Mouse (Mus musculus) large intestine, adult 2 months (tissue): ENCODE data around the gene Mical3. TPM values are rescaled to one million over a fixed set of nuclear protein-coding genes. Genes with fewer than 3 reads are reported as not detected.

Experiments used
- DNase-seq: peaks from one replicate; pipeline ENCODE4 v3.0.0-alpha.2; 2012; ENCODE audit warnings: low read depth, low spot score
- WGBS: fragments of 180-500 bp; shearing (Covaris S2); methylation state at CpG from one replicate; pipeline ENCODE4 v1.1.7; 2018; 5-methylcytosine and 5-hydroxymethylcytosine counted together
- polyA plus RNA-seq: library from polyadenylated mRNA; depleted of rRNA; stranded (reverse); fragments of >200 nt; gene quantifications from 2 replicates; pipeline ENCODE4 v1.2.3, GENCODE M21; 2012

Mical3 gene
- polyA plus RNA-seq, 1 experiment: 8.1 TPM

DNA sequence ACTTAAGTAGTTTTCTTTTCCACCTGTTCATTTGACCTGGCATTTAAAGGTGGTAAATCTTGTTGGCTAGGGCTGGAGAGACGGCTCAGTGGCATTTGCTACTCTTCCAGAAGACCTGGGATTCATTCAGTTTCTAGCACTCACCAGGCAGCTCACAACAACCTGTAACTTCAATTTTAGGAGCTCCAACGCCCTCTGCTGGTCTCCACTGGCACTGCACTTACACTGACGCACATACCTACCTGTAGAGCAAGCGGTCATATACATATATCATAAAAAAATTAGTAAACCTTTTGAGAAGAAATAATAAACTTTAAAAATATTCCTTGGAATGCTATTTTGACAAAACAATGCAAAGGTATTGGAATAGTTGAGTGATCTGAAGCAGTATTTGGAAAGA is 13.7 kb downstream of the Mical3 start:
- DNase-seq: no peak

DNA sequence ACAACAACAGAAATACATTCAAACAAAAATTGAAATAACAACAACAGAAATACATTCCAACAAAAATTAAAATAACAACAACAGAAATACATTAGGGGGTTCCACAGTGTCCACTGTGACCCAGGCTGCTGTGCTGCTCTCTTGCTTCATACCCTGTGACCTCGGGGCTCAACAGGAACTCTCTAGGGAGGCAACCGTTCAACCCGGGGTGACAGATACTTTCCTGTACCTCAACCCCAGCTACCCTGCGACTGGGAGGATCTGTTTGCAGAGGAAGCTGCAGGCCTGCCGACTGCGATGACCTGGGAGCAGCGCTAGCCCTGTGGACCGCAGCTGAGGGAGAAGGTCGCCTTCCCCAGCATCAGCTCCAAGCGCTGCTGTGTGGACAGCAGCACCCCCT is 14.4 kb downstream of the Mical3 start:
- WGBS: 35% methylated on average over 10 of the region's 10 CpGs
- DNase-seq: no peak

More for the DNA sequence above, 13.7 kb downstream of the Mical3 start:
- 73% methylated on average over 4 of the region's 4 CpGs for WGBS

DNA sequence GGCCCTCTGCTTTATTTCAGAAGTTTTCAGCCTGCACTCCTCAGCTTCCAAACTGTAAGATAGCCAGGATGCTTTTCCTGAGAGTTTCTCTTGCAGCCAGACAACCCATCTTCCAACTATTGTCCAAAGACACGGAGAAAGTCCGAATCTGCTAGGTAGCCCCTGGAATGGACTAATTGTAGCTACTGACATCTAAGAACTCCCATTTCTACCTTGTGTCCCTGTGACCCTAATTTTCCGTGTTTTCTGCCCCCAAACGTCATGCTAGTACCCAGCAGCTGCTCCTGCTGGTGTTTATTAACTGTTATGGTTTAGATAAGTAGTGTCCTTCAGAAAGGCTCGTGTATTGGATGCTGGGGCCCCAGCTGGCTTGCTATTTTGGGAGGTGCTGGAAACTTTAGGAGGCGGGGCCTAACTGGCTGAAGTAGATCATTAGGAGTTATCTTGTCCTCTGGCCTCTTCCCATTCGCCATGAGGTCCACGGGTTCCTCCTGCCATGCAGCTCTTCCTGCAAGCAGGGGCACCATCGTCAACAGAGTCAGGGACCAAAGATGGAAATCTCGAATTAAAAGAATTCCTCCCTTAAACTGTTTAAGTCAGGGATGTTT is 19.2 kb downstream of the Mical3 start:
- WGBS: 62% methylated on average over 10 of the region's 10 CpGs
- no peak for DNase-seq

DNA sequence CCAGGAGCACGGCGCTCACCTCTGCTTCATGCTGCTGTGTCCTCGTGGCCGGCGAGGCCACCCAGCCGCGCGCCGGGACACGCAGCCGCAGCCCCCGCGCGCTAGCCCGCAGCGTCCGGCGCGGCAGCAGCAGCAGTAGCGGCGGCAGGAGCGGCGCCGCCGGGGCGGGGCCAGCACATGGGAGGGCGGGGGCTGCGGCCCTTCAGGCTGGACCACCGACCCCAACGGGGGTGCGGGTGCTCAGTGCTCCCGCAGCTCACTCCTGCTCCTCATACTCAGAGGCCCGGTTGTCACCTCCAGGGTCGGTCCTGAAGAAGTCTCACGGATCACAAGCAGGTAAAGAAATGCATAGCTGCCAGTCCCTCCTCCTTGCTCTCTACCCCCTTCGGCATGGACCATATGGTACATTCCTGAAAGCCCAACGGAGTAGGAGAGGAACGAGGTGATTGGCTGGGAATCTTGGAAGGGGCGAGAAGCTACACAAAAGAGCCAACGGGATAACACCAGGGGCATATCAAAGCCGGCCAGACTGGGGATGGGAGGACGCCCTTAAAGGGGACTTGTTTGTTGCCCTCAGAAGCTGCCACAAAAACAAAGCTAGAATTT is 20.7 kb downstream of the Mical3 start:
- under 1% methylated on average over 41 of the region's 42 CpGs for WGBS

DNA sequence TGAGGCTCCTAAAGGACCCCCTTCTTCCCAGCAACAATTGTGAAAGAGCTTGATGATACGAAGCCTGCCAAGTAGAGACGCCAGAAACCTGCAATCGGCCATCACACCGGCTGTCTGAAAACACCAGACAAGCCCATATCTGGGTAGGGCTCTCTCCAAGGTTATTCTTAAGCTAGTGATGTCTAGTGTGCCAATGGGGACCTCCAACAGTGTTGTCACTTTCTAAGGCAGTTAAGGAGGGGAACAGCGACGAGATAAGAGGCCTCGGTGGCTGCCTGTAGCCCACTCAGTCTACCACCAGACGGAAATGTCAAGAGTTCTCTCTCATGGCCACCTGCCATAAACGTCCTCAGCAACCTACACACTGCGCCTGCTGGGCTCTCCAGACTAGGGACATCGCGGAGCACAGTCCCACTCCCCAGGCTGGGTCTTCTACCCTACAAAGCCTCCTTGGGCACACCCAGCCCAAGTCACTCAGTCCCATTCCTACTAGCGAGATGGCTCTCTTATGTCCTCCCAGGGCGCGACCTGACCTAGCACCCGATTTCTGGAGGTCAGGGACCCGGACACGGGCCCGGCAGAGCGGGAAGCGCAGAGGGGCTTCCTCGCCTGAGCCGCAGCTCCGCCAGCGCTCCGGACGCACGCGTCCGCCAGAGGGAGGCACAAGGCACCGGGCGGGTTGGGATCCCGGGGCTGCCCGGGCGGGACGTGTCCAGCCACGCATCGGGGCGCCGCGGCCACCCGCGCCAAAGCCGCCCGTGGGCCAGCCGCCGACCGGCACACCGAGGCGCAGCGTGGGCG is 21.4 kb downstream of the Mical3 start:
- 2% methylated on average over 51 of the region's 52 CpGs for WGBS

More for the DNA sequence above, 20.7 kb downstream of the Mical3 start:
- DNase-seq: peak; percentile 99

DNA sequence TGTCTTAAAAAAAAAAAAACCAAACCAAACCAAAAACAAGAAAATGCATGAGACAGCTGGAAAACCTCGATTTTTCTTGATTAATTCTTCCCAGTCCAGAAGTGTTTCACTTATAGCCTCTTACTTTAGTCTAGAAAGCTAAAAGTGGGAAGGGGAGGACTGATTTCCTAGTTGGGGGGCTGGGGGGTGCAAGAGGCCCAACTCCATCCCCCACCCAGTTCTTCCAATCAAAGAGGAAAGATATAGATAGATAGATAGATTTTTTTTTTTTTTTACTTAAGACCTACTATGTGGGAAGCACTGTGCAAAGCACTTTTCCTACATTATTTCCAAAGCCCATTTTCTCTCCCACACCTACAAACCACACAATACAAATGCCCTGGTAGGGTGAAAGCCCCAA is 22.7 kb downstream of the Mical3 start:
- no peak for DNase-seq
- WGBS: 75% methylated on average over 1 of the region's 1 CpGs

More for the DNA sequence above, 21.4 kb downstream of the Mical3 start:
- no peak for DNase-seq

DNA sequence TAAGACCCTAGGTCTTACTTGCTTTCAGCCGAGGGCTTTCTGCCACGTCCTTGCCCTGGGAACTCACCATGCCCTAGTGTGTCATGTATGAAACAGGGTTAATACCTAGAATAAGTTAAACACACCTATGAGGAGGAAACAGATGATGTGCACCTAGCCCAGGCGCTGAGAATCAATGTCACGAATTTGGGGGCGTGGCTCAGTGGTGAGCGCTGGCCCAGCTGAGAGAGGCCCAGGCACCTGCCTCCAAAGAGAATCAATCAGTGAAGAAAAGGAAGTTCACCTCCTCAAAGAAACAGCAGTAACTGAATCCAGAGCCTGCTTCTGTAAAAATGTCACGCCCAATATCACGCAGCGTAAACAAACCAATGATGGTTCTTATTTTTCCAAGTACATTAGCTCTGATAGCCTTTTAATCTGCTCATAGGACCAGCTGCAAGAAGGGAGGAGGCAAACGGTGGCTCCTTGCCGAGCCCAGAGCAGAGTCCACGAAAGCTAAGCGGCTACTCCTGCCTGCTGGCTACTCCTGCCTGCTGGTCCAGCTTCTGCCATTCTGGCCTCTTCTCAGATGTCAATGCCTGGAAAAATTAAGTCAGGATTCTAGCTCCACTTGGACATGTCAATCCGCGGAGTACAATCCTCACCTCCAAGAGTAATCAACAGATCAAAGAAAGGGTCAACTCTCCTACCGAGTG is 23.9 kb downstream of the Mical3 start:
- DNase-seq: no peak
- WGBS: 56% methylated on average over 16 of the region's 16 CpGs

DNA sequence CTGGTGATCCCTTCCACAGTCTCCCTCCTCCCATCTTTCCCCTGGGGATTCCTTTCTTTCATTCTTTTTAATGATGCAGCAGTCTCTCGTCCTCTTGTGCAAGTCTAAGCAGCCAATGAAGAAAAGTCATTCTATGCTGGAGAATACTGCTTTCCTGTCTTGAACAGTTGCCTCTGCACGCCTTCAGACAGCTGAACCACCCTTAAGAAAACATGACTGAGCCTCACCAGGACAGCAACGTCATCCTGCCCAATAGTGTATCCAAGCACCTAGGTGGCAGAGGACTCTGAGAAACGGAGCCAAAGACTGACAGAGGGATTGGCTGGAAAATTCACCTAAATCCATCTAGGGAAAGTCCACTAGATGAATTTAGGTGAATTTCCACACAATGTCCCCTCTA is 25.1 kb downstream of the Mical3 start:
- DNase-seq: no peak
- 77% methylated on average over 4 of the region's 4 CpGs for WGBS

DNA sequence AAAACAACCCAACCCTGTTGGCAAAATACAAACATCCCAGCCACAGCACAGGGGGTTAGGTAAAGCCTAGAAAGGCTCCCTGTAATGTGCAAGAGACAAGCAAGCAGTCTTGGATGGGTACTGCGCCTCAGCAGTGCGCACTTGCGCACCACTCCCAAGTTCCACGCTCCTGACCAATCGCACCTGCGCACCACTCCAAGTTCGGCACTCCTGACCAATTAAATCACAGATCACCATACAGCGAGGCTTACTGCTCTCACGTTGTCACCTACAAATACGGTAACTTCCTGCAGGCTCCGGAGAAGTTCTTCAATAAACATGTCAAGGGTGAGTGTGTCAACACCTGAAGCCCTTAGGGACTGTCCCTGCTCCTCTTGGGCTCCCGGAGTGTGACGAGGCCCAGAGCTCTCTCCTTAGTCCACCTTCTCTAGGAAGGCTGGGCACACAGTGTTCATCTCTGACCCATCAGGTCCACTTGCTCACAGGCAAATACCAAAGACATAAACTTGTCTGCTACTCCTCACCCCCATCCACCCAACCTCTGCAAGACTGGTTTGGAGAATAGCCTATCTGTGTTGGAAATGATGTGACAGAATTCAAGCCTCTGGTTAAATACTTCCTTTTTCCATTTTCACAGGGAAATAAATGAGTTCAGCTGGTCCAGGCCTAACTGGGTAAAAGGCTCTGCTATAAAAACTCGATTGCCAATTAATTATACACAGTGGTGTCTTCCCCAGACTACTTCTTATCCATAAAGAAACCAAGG is 27.2 kb downstream of the Mical3 start:
- 68% methylated on average over 14 of the region's 14 CpGs for WGBS
- DNase-seq: no peak

DNA sequence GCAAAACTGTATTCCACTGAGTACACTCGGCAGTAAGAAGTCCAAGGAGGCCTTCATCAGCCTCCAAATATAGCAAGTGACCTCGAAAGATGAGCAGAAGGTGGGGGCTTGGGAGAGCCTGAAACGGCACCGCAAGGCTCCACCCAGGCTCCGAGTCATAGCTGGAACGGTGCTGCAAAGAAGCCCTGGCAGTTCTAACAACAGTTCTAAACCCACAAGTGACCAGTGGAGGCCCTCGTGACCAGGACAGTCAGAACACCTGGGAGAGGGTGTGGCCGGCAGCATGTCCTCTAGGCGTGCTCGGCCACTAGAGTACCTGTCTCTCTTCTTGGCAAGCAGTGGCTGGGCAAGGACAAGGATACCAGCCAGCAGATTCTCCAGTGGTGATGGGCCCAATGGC is 27.9 kb downstream of the Mical3 start:
- DNase-seq: no peak
- WGBS: 56% methylated on average over 10 of the region's 10 CpGs

DNA sequence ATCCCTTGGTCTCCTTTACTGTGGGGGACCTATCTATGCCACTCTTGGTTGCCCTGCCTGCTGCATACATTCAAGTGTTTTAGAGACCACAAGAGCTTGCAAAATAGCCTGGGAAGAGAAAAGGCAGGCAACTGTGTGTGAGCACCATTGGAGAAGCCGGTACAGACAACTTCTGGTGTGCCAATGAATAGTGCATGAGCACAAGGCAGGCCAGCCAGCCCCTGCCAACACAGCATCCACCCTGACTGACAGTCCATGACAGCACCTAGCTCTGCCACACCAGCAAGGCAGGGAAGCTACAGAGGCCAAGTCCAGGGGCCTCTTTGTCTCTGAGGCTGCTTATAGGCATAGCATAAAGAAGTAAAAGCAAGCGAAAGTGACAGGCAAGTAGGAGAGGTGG is 28.7 kb downstream of the Mical3 start:
- WGBS: 88% methylated on average over 2 of the region's 2 CpGs
- no peak for DNase-seq

DNA sequence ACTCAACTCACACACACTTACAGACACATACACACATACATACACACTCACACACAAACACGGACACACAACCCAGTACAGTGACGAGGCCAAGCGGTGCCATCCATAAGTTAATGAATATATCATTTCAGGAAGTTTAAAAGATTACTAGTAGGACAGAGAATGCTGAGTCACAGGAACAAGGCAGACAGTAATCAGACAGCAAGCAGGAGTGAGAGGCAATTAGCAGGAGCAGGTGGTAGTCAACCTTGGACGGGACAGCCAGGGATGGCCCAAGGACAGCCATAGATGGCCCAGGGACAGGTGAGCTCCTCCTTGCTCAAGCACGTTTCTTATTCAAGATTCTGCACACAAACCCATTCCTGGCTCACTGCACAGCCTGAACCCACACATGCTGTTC is 29.6 kb downstream of the Mical3 start:
- no peak for DNase-seq
- 28% methylated on average over 5 of the region's 5 CpGs for WGBS

DNA sequence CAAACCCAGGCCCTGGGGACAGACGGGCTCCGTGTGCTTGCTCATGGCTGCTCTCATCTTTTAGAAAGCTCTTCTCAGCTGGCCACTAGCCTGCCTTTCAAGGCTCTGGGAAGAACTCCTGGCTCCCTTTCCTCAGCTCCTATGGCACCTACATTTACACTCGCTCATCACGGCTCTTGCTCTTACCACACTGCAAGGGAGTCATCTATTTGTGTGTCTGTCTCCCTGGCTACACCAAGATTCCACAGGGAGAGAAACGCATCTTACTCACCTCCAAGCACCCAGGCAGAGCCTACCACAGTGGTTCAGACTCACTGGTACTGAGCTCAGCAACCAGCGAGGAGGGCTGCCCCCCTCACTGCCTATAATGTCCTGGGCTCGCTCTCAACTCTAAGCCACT is 31.0 kb downstream of the Mical3 start:
- 80% methylated on average over 7 of the region's 7 CpGs for WGBS
- DNase-seq: no peak

DNA sequence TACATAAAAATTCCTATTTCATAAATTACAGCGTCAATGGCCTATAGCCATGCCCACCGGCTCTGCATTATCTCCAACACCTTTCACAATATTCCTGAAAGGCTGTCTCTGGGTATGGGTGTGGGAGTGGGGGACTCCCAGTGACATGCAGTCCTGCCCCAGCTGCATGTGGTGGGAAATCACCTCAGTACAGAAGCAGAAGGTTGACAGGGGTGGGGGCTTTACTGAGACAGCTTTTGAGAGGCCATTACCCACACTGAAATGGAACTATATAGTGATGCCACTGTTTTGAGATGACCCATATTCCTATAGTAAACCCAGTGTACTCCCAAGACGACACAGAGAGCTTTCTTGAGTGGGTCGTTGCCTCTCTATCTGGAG is 31.6 kb downstream of the Mical3 start:
- no peak for DNase-seq
- 81% methylated on average over 4 of the region's 4 CpGs for WGBS

DNA sequence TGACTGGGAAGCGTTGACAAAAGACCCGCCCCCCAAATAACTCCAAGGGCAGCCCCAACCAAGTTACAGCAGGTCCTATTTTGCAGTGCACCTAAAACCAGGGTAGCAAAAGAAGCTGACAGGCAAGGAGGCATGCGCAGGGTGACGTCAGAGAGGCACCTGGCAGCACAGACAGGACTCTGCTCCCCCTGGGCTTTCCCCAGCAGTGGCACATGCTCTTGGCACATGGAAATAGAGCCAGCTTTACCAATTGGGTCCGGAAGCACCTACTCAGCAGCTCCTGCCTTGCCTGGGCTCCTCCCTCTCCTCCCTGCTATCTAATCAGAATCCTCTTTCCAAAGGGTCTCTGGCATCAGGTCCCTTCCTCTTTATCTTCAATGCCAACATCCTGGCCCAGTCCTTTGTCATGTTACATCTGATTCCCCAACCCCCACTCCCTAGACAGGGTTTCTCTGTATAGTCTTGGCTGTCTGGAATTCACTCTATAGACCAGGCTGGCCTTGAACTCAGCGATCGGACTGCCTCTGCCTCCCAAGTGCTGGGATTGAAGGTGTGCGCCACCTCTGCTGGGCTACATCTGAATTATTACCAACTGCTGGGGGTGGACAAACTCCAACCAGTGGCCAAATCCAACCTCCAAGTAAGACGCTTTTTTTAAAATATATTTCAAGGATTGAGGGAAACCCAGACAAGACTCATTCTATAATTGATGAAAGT is 32.1 kb downstream of the Mical3 start:
- WGBS: 77% methylated on average over 9 of the region's 9 CpGs
- DNase-seq: no peak

DNA sequence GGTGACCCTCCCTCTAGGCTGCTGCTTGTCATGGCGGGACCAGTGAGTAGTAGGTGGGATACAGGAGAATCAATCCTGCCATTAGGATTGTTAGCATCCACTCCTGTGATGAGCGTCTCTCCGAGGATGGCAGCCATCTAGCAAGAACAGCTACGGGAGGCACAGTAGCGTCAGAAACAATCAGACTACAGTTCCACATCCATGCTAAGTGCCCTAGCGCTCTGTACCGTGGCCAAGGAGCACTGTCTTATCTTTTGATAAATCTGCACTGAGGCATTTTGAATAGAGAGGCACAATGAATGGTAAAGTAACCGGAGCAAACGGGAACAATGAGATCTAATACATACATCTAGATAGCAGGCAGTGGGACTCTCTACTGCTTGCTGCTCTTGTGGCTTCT is 32.7 kb downstream of the Mical3 start:
- DNase-seq: no peak
- 74% methylated on average over 9 of the region's 9 CpGs for WGBS

DNA sequence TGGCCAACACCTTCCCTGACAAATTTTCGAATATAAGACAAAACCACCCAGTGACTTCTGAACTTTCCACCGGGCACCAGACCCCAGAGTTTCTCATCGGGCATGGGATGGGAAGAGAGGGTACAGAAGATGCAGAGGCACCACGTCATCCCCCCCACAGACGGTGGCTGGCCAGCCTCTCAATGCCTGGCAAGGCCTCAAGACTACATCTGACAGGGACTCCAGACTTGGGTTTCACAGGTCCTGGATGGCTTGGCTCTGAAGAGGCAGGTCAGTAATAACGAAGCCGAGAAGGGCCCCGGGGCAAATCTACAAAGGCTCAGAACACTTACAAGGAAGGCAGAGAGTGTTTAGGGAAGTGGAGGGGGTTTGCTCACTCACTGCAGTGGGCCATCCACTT is 33.9 kb downstream of the Mical3 start:
- DNase-seq: no peak
- WGBS: 82% methylated on average over 8 of the region's 8 CpGs

DNA sequence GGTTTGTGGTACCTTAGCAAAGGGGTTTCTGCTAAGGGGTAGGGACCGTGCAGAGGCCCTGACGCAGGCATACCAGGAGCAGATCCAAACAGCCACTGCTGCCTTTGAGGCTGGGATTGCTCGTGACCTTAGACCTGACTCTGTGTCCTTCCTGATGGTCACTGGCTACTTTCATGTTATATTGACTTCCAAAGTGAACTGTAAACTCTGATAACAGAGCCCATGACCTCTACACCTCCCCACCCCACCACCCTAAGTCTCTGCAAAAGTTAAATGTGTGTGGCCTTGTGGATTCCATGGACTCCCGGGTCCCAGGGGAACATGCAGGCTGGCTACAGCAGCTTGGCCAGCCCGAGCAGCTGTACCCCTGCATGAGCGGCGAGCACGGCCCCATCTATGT is 34.4 kb downstream of the Mical3 start:
- DNase-seq: no peak
- WGBS: 93% methylated on average over 8 of the region's 8 CpGs
